Mouse (Mus musculus) urinary bladder, postnatal 10 days (tissue): ENCODE data around the gene Ttc38.

ENCODE experiments used
- DNase-seq: peaks from one replicate; pipeline ENCODE4 v3.0.0; 2022; ENCODE audit warnings: low spot score

Gene Ttc38

GRCm38 (mm10) chr15:85893871-85894270 is 61.8 kb downstream of the Ttc38 start:
- DNase-seq, result no peak

- DNase-seq, result peak; percentile 61
Measured at GRCm38 (mm10) chr15:85896284-85896683, 64.2 kb downstream of the Ttc38 start.

- DNase-seq, result no peak
Measured at GRCm38 (mm10) chr15:85897113-85897512, 65.0 kb downstream of the Ttc38 start.

GRCm38 (mm10) chr15:85899396-85899795 is 67.3 kb downstream of the Ttc38 start:
- no peak for DNase-seq

- DNase-seq, result no peak
Measured at GRCm38 (mm10) chr15:85900318-85900717, 68.2 kb downstream of the Ttc38 start.

GRCm38 (mm10) chr15:85900801-85901200 is 68.7 kb downstream of the Ttc38 start:
- DNase-seq, result no peak

GRCm38 (mm10) chr15:85902505-85902904 is 70.4 kb downstream of the Ttc38 start:
- no peak for DNase-seq

GRCm38 (mm10) chr15:85903826-85904225 is 71.7 kb downstream of the Ttc38 start:
- no peak for DNase-seq
